Mouse (Mus musculus): Measurements from ENCODE around the gene Hnrnpr.

- TF ChIP-seq GATA1 (IDR thresholded peaks at IDR 0.05; ENCODE audit: low read length) (peak; percentile 12; the same call in 1 of the 2 replicates), TAL1 (IDR thresholded peaks at IDR 0.05; ENCODE audit: low read length) (no peak)
Observed at GRCm38 (mm10) chr4:136309780-136310179, 962 bp upstream of the Hnrnpr start.

All from erythroblast, embryonic 14.5 days (primary cell).